Mouse (Mus musculus): ENCODE results near the gene Sall1.

Sall1 gene

DNA sequence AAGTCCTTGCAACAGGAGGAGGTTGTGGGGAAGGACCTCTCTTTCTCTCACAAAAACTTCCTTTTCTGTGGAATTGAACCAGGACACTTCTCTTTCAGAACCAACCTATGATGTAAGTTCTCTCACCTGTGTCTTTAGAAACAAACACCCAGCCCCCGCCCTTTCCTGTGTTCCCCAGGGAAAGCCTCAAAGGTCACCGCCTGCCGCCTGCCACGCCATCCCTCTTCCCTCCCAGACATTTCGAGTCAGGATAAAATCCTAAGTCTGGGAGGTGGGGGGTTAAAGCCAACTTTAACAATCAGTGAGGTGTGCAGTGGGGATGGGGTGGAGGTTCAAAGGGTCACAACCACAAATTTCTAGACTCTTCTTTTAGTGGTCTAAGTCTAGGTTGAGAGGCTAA is 52.8 kb downstream of the Sall1 start:
- DNase-seq = no peak

DNA sequence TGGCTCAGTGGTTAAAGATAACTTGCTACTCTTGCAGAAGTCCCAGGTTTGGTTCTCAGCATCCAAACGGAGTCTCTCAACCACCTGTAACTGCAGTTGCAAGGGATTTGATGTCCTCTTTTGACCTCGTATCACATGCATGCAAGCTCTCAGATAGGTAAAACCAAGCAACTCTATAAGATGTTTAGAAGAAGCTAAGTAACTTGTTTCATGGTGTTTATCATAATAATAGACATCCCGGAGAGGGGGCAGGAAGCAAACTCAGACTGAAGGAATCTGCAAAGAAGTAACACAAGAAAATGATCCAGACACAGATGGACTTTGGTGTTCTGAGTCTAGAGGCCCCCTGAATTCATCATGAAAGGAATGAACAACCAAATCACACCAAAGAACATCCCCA is 55.0 kb downstream of the Sall1 start:
- DNase-seq = no peak

DNA sequence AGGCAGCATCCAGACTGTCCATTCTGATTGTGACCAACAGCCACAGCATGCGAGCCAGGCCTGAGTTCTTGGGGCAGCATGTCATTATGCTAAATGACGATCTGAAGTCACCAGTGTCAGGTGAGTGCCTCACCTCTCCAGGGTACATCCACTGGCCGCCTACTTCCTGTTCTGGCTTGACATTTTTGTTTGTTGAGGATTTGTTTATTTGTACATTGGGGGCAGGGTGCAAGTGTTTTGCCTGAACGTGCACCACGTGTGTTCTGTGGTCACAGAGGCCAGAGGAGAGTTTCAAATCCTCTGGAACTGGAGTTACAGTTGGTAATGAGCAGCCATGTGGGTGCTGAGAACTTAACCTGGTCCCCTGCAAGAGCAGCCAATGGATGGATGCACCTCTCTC is 60.5 kb downstream of the Sall1 start:
- no peak for DNase-seq
